ENCODE assay signal across 8 mouse cellular contexts in the genomic region with DNA sequence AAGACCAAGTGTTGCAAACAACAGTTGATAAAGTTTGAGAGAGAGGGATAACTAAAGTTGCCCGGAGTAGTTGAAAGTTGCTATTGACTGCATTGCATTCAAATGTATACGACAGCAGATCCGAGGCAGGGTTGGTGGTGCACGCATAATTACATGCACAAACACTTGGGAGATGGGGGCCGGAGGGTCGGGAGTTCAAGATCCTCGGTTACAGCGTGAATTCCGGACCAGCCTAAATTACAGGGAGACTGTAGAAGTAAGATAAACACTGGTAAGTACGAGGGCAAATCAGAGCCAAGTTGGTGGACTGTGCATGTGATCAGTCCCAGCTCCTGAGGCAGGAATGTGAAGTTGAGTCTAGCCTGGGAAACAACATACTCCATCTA. TPM values are rescaled to one million over a fixed set of nuclear protein-coding genes. Genes with fewer than 3 reads are reported as not detected.
DNase-seq lines count a peak whose midpoint lies in the region; ATAC-seq and TF ChIP-seq lines count a peak whose summit lies in the region.

No protein-coding gene starts in this region.

- DNase-seq in spleen, adult 2 months (ENCODE audit: low read depth in 1 of 2, low spot score in 2 of 2), result no peak
- DNase-seq in spleen, postnatal 36 days (ENCODE audit: low spot score in 2 of 2), result no peak
- DNase-seq in limb, embryonic 14.5 days (ENCODE audit: low spot score), result no peak
- no peak for DNase-seq in urinary bladder, postnatal 36 days (ENCODE audit: low spot score in 2 of 2)
- DNase-seq in right cerebral cortex, adult 2 months (ENCODE audit: low spot score in 2 of 2), result no peak
- no peak for DNase-seq in kidney, adult 18-20 months

- ATAC-seq in erythroid progenitor cell, adult 5-6 weeks (replicated peaks; ENCODE audit: low FRiP score, poor library complexity, severe bottlenecking), result 0 out of 2 replicates have a peak, but pooled peaks have one; percentile 8
- no peak for ATAC-seq in limb, embryonic 14.5 days (ENCODE audit: low FRiP score, low read depth)
- no peak for ATAC-seq in stomach, embryonic 15.5 days (ENCODE audit: insufficient read depth, low FRiP score, low read depth)

- H3K4me3 ChIP-seq in spleen, adult 2 months (ENCODE audit: extremely low read depth, insufficient read depth, insufficient read length), result peak overlapping the region; percentile 98
- H3K4me3 ChIP-seq in limb, embryonic 14.5 days (replicated peaks; ENCODE audit: low read length), result peak overlapping the region; percentile 97
- peak overlapping the region; percentile 80 for H3K4me3 ChIP-seq in stomach, embryonic 15.5 days (replicated peaks)

- H3K4me2 ChIP-seq in limb, embryonic 14.5 days (replicated peaks; ENCODE audit: low read depth, low read length, severe bottlenecking), result peak overlapping the region; percentile 88
- peak overlapping the region; percentile 89 for H3K4me2 ChIP-seq in stomach, embryonic 15.5 days

- H3K27ac ChIP-seq in spleen, adult 2 months (ENCODE audit: insufficient read depth, low read length), result no peak overlapping the region
- no peak overlapping the region for H3K27ac ChIP-seq in limb, embryonic 14.5 days (replicated peaks; ENCODE audit: low read depth, low read length)
- H3K27ac ChIP-seq in stomach, embryonic 15.5 days, result no peak overlapping the region

- peak overlapping the region; percentile 81 for H3K9ac ChIP-seq in limb, embryonic 14.5 days (ENCODE audit: low read depth, low read length, severe bottlenecking)
- H3K9ac ChIP-seq in stomach, embryonic 15.5 days, result peak overlapping the region; percentile 76

- under 1% methylated on average over 10 of the region's 10 CpGs for WGBS in spleen, adult 2 months
- 4% methylated on average over 10 of the region's 10 CpGs for WGBS in limb, embryonic 14.5 days
- 2% methylated on average over 10 of the region's 10 CpGs for WGBS in stomach, embryonic 15.5 days

- no peak for TF ChIP-seq POLR2A in spleen, adult 2 months (IDR thresholded peaks at IDR 0.05; ENCODE audit: low read depth, low read length)
- TF ChIP-seq POLR2A in limb, embryonic 14.5 days (IDR thresholded peaks at IDR 0.05; ENCODE audit: borderline replicate concordance, extremely low read depth, insufficient read depth, insufficient read length), result no peak

- no peak for TF ChIP-seq CTCF in spleen, adult 2 months (IDR thresholded peaks at IDR 0.05; ENCODE audit: extremely low read depth, insufficient read depth, insufficient read length, insufficient replicate concordance)

- H3K9me3 ChIP-seq in limb, embryonic 14.5 days (ENCODE audit: control insufficient read depth, low read length), result no peaks in the 10 kb centered on the region
- no peaks in the 10 kb centered on the region for H3K9me3 ChIP-seq in stomach, embryonic 15.5 days

- H3K36me3 ChIP-seq in spleen, adult 2 months (ENCODE audit: control insufficient read depth, insufficient read depth, low read length), result peaks cover 18% of the 10 kb centered on the region
- H3K36me3 ChIP-seq in limb, embryonic 14.5 days (ENCODE audit: control insufficient read depth, insufficient read depth, low read length), result peaks cover 26% of the 10 kb centered on the region
- H3K36me3 ChIP-seq in stomach, embryonic 15.5 days, result peaks cover 20% of the 10 kb centered on the region

- peaks cover 5% of the 10 kb centered on the region; the same call in 1 of the 2 replicates for H3K4me1 ChIP-seq in spleen, adult 2 months (ENCODE audit: control insufficient read depth, insufficient read depth, insufficient read length)
- peaks cover 8% of the 10 kb centered on the region; the same call in 1 of the 2 replicates for H3K4me1 ChIP-seq in limb, embryonic 14.5 days (ENCODE audit: control insufficient read depth, insufficient read depth, low read length)
- H3K4me1 ChIP-seq in stomach, embryonic 15.5 days, result peaks cover 7% of the 10 kb centered on the region

- H3K27me3 ChIP-seq in spleen, adult 2 months (ENCODE audit: control insufficient read depth, insufficient read depth, low read length), result no peaks in the 10 kb centered on the region
- no peaks in the 10 kb centered on the region for H3K27me3 ChIP-seq in limb, embryonic 14.5 days (ENCODE audit: control insufficient read depth, insufficient read depth, low read length)
- H3K27me3 ChIP-seq in stomach, embryonic 15.5 days (replicated peaks), result no peaks in the 10 kb centered on the region

RNA-seq across cellular contexts. Expression of gene Smn1, which starts 0.6 kb away (rescaled TPM):
- 12.0 and 12.9 TPM in 2 replicates for polyA plus RNA-seq in spleen, adult 2 months (2012; rRNA removed)
- total RNA-seq in erythroid progenitor cell, adult 5-6 weeks (2015; ENCODE audit: low replicate concordance), result 19.3 and 34.2 TPM in 2 replicates
- total RNA-seq in erythroid progenitor cell, adult 5-6 weeks (2017; ENCODE audit: low replicate concordance), result 1.7 and 28.6 TPM in 2 replicates
- polyA plus RNA-seq in limb, embryonic 14.5 days (2012; rRNA removed), result 54.4 and 63.9 TPM in 2 replicates
- polyA plus RNA-seq in limb, embryonic 14.5 days (2014; fragmentation: Nextera tagmentation; extraction: Ambion mirVana), result 50.4 and 53.0 TPM in 2 replicates
- polyA plus RNA-seq in stomach, embryonic 15.5 days (2015; fragmentation: Nextera tagmentation; extraction: Ambion mirVana), result 45.0 and 45.7 TPM in 2 replicates

RNA-seq across cellular contexts. Expression of gene Serf1, which starts 17.4 kb away (rescaled TPM):
- polyA plus RNA-seq in spleen, adult 2 months (2012; rRNA removed), result 1.9 and 2.1 TPM in 2 replicates
- 13.0 TPM in 1 of 2 replicates, not detected in the other for total RNA-seq in erythroid progenitor cell, adult 5-6 weeks (2015; ENCODE audit: low replicate concordance)
- total RNA-seq in erythroid progenitor cell, adult 5-6 weeks (2017; ENCODE audit: low replicate concordance), result not detected in 2 replicates
- polyA plus RNA-seq in limb, embryonic 14.5 days (2012; rRNA removed), result 53.6 and 118 TPM in 2 replicates
- polyA plus RNA-seq in limb, embryonic 14.5 days (2014; fragmentation: Nextera tagmentation; extraction: Ambion mirVana), result 181 and 193 TPM in 2 replicates
- 144 and 153 TPM in 2 replicates for polyA plus RNA-seq in stomach, embryonic 15.5 days (2015; fragmentation: Nextera tagmentation; extraction: Ambion mirVana)

RNA-seq across cellular contexts. Expression of gene Bdp1, which starts 21.4 kb away (rescaled TPM):
- polyA plus RNA-seq in spleen, adult 2 months (2012; rRNA removed), result 1.5 and 1.9 TPM in 2 replicates
- 25.9 and 26.8 TPM in 2 replicates for total RNA-seq in erythroid progenitor cell, adult 5-6 weeks (2015; ENCODE audit: low replicate concordance)
- total RNA-seq in erythroid progenitor cell, adult 5-6 weeks (2017; ENCODE audit: low replicate concordance), result 55.7 and 56.3 TPM in 2 replicates
- polyA plus RNA-seq in limb, embryonic 14.5 days (2012; rRNA removed), result 10.0 and 12.7 TPM in 2 replicates
- 20.6 and 26.4 TPM in 2 replicates for polyA plus RNA-seq in limb, embryonic 14.5 days (2014; fragmentation: Nextera tagmentation; extraction: Ambion mirVana)
- 31.0 and 32.5 TPM in 2 replicates for polyA plus RNA-seq in stomach, embryonic 15.5 days (2015; fragmentation: Nextera tagmentation; extraction: Ambion mirVana)

Comparison
In these comparisons a context has a peak if more than half of its experiments do, and no peak if none do; other contexts are left out.
1. RNA of gene Serf1, which starts 17.4 kb away (polyA plus RNA-seq): 53.6 to 193 TPM in limb, embryonic 14.5 days and 144 to 153 TPM in stomach, embryonic 15.5 days; 1.9 to 2.1 TPM in spleen, adult 2 months; every median in the first group is over 10 times any median in the second.
2. Peak in every context shown above with its lines, with median percentiles within 50 percentile points of each other: H3K4me3 ChIP-seq.